Mouse (Mus musculus) liver, adult 2 months (tissue): ENCODE results near the gene Trp73.

Source experiments
- CTCF ChIP-seq: fragments of 200-500 bp; IDR thresholded peaks from 2 replicates; pipeline ENCODE4 v1.5.1; 2011; ENCODE audit warnings: low read depth, low read length, control low read depth
- POLR2A ChIP-seq: fragments of 200-500 bp; IDR thresholded peaks from 2 replicates; pipeline ENCODE4 v1.6.1; 2011; ENCODE audit warnings: low read length, control low read depth; ENCODE audit not compliant: insufficient read depth; ENCODE audit errors: extremely low read depth

GRCm38 (mm10) chr4:154071521-154071920 is 68.5 kb downstream of the Trp73 start:
- TF ChIP-seq CTCF (no peak), POLR2A (no peak)
